In genomic region chr5:88824838-88825237, GRCm38 (mm10) we compare ENCODE assay signal across 27 mouse cellular contexts.
A peak's percentile ranks its signal among the peaks of the same experiment; 100 is the strongest.
DNase-seq lines count a peak whose midpoint lies in the region; ATAC-seq and TF ChIP-seq lines count a peak whose summit lies in the region.
"Had no signal": no experiment of that assay in that cellular context is flagged by ENCODE, and none has a peak within 500 bp of the region (broad histone marks: within the 10 kb centered on the region; RNA-seq: fewer than 3 reads in every experiment).

No protein-coding gene starts in this region.

- DNase-seq in forebrain, embryonic 14.5 days (ENCODE audit: low spot score), result no peak
- no peak for DNase-seq in forebrain, embryonic 11.5 days (ENCODE audit: low spot score)
- peak; percentile 12 for DNase-seq in kidney, adult 9 months
- DNase-seq in kidney, adult 18-20 months, result no peak
- peak; percentile 38 for DNase-seq in midbrain, postnatal 0 days (ENCODE audit: low spot score)
- no peak for DNase-seq in midbrain, embryonic 10.5 days (ENCODE audit: low spot score)
- DNase-seq in ovary, adult 18-20 months (ENCODE audit: low spot score), result no peak
- DNase-seq: adrenal gland, postnatal 36 days; B cell, adult 2 months; cerebellum, adult 8-10 months; gastrocnemius, postnatal 10 days; heart, postnatal 4 days; layer of hippocampus, adult 9-11 months; lung, postnatal 36 days; right cerebral cortex, adult 18-20 months; right cerebral cortex, postnatal 4 days; thymus, postnatal 14 days had no signal

- TF ChIP-seq CTCF in midbrain, postnatal 0 days (IDR thresholded peaks at IDR 0.05), result no peak

- H3K27me3 ChIP-seq in forebrain, embryonic 14.5 days (replicated peaks; ENCODE audit: control insufficient read depth, insufficient read depth, low read length), result no peaks in the 10 kb centered on the region
- H3K27me3 ChIP-seq in forebrain, embryonic 11.5 days (ENCODE audit: control insufficient read depth, insufficient read depth, low read length), result no peaks in the 10 kb centered on the region
- H3K27me3 ChIP-seq in midbrain, postnatal 0 days (ENCODE audit: insufficient read depth, low read length), result no peaks in the 10 kb centered on the region
- H3K27me3 ChIP-seq in midbrain, embryonic 10.5 days (ENCODE audit: low read depth, poor library complexity, severe bottlenecking), result no peaks in the 10 kb centered on the region
- H3K27me3 ChIP-seq: CH12.LX; lung, embryonic 15.5 days; megakaryocyte, embryonic 14.5 days; neural tube, embryonic 12.5 days had no signal

- 50% methylated on average over 10 of the region's 10 CpGs for WGBS in forebrain, embryonic 14.5 days
- 76% methylated on average over 10 of the region's 10 CpGs for WGBS in forebrain, embryonic 11.5 days
- 51% methylated on average over 10 of the region's 10 CpGs for WGBS in midbrain, postnatal 0 days
- WGBS in midbrain, embryonic 10.5 days, result 87% methylated on average over 10 of the region's 10 CpGs

- no peaks in the 10 kb centered on the region for H3K36me3 ChIP-seq in forebrain, embryonic 14.5 days (ENCODE audit: control insufficient read depth, insufficient read depth, low read length)
- H3K36me3 ChIP-seq in forebrain, embryonic 11.5 days (ENCODE audit: control insufficient read depth, insufficient read depth, low read length), result no peaks in the 10 kb centered on the region
- H3K36me3 ChIP-seq in midbrain, postnatal 0 days (ENCODE audit: insufficient read depth, low read length), result no peaks in the 10 kb centered on the region
- H3K36me3 ChIP-seq in midbrain, embryonic 10.5 days, result no peaks in the 10 kb centered on the region
- H3K36me3 ChIP-seq: embryonic facial prominence, embryonic 10.5 days; G1E; heart, embryonic 10.5 days; lung, embryonic 15.5 days; neural tube, embryonic 12.5 days had no signal

- no peaks in the 10 kb centered on the region for H3K9me3 ChIP-seq in forebrain, embryonic 14.5 days (replicated peaks; ENCODE audit: control insufficient read depth, low read length)
- H3K9me3 ChIP-seq in forebrain, embryonic 11.5 days (ENCODE audit: control insufficient read depth, low read length), result no peaks in the 10 kb centered on the region
- H3K9me3 ChIP-seq in midbrain, postnatal 0 days (ENCODE audit: low read length), result no peaks in the 10 kb centered on the region
- no peaks in the 10 kb centered on the region for H3K9me3 ChIP-seq in midbrain, embryonic 10.5 days (replicated peaks)
- H3K9me3 ChIP-seq: embryonic facial prominence, embryonic 10.5 days; G1E; heart, embryonic 10.5 days; lung, embryonic 15.5 days; megakaryocyte, embryonic 14.5 days; neural tube, embryonic 12.5 days had no signal

- H3K4me1 ChIP-seq in forebrain, embryonic 14.5 days (ENCODE audit: control insufficient read depth, insufficient read depth, low read length), result no peaks in the 10 kb centered on the region
- H3K4me1 ChIP-seq in forebrain, embryonic 11.5 days (replicated peaks; ENCODE audit: control insufficient read depth, insufficient read depth, low read length), result no peaks in the 10 kb centered on the region
- no peaks in the 10 kb centered on the region for H3K4me1 ChIP-seq in midbrain, postnatal 0 days (ENCODE audit: insufficient read depth, low read length)
- peaks cover 3% of the 10 kb centered on the region; the same call in 1 of the 2 replicates for H3K4me1 ChIP-seq in midbrain, embryonic 10.5 days
- H3K4me1 ChIP-seq: embryonic facial prominence, embryonic 10.5 days; heart, embryonic 10.5 days; lung, embryonic 15.5 days; megakaryocyte, embryonic 14.5 days; neural tube, embryonic 12.5 days had no signal

- H3K4me2 ChIP-seq in forebrain, embryonic 14.5 days (ENCODE audit: low read length), result no peak overlapping the region
- H3K4me2 ChIP-seq in forebrain, embryonic 11.5 days (ENCODE audit: low read depth, low read length, severe bottlenecking), result no peak overlapping the region
- no peak overlapping the region for H3K4me2 ChIP-seq in midbrain, postnatal 0 days (ENCODE audit: low read depth, low read length, poor library complexity, severe bottlenecking)
- H3K4me2 ChIP-seq: lung, embryonic 15.5 days; neural tube, embryonic 12.5 days had no signal

- no peak overlapping the region for H3K27ac ChIP-seq in forebrain, embryonic 14.5 days (ENCODE audit: low read depth, low read length)
- no peak overlapping the region for H3K27ac ChIP-seq in forebrain, embryonic 11.5 days (ENCODE audit: low read depth, low read length)
- no peak overlapping the region for H3K27ac ChIP-seq in midbrain, postnatal 0 days (ENCODE audit: low read depth, low read length)
- no peak overlapping the region for H3K27ac ChIP-seq in midbrain, embryonic 10.5 days (replicated peaks)
- H3K27ac ChIP-seq: embryonic facial prominence, embryonic 10.5 days; heart, embryonic 10.5 days; left cerebral cortex, adult 2 months; liver, embryonic 14.5 days; lung, embryonic 15.5 days; neural tube, embryonic 12.5 days had no signal

- no peak overlapping the region for H3K4me3 ChIP-seq in forebrain, embryonic 14.5 days (ENCODE audit: low read depth, low read length)
- H3K4me3 ChIP-seq in forebrain, embryonic 11.5 days (ENCODE audit: low read depth, low read length), result no peak overlapping the region
- no peak overlapping the region for H3K4me3 ChIP-seq in midbrain, postnatal 0 days (ENCODE audit: low read depth, low read length)
- H3K4me3 ChIP-seq in midbrain, embryonic 10.5 days, result no peak overlapping the region
- H3K4me3 ChIP-seq: embryonic facial prominence, embryonic 10.5 days; heart, embryonic 10.5 days; left cerebral cortex, adult 2 months; lung, embryonic 15.5 days; megakaryocyte, embryonic 14.5 days; neural tube, embryonic 12.5 days had no signal

- ATAC-seq in forebrain, embryonic 14.5 days, result 0 out of 2 replicates have a peak, but pooled peaks have one; percentile 44
- ATAC-seq in forebrain, embryonic 11.5 days (replicated peaks; ENCODE audit: low FRiP score), result no peak
- peak; percentile 49; the same call in 1 of the 2 replicates for ATAC-seq in midbrain, postnatal 0 days (ENCODE audit: low FRiP score)
- ATAC-seq: Patski had no signal

- H3K9ac ChIP-seq in forebrain, embryonic 14.5 days (ENCODE audit: low read length), result no peak overlapping the region
- H3K9ac ChIP-seq in forebrain, embryonic 11.5 days (ENCODE audit: low read length), result no peak overlapping the region
- H3K9ac ChIP-seq in midbrain, postnatal 0 days (replicated peaks; ENCODE audit: low read length, poor library complexity, severe bottlenecking), result 0 out of 2 replicates have a peak overlapping the region, but pooled peaks have one; percentile 4
- H3K9ac ChIP-seq: liver, embryonic 14.5 days; lung, embryonic 15.5 days; neural tube, embryonic 12.5 days had no signal

Comparison
In these comparisons a context has a peak if more than half of its experiments do, and no peak if none do; other contexts are left out.
1. DNase-seq: peak in kidney, adult 9 months (single experiment) and midbrain, postnatal 0 days (single experiment); none in forebrain, embryonic 14.5 days (single experiment), forebrain, embryonic 11.5 days (single experiment), kidney, adult 18-20 months (single experiment), midbrain, embryonic 10.5 days (single experiment) and ovary, adult 18-20 months (single experiment).